Mouse (Mus musculus) layer of hippocampus, adult 9-11 months (tissue): Measurements from ENCODE around the gene Gm7298.
"Not testable (repeated sequence)": the region's sequence is repeated elsewhere in the genome, so short reads cannot be mapped to it uniquely, and the experiment has no call there.

Source experiments
- DNase-seq: peaks from one replicate; pipeline ENCODE4 v3.0.0; 2022

Gene Gm7298

DNA sequence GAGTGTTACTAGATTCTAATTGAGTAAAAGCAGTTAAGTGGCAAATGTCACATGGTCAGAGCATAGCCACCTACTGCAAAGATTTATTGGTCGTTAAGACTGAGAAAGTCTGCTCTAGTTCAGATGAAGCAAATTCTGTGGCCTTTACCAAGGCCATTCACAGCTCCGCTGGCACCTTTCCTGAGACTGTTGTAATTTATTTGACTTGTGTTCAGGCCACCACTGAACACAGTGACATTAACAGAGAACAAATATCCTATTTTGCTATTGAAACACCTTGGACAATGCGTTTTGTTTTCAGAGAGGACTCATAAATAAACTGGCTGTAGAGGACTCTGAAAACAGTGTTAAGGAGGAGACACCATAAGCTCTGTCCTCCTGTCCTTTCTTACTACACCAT is at the start of gene Gm7298:
Gm7298 (plus strand) TSS at position 301 of the 400 bp plus-strand sequence.
- DNase-seq = no peak

DNA sequence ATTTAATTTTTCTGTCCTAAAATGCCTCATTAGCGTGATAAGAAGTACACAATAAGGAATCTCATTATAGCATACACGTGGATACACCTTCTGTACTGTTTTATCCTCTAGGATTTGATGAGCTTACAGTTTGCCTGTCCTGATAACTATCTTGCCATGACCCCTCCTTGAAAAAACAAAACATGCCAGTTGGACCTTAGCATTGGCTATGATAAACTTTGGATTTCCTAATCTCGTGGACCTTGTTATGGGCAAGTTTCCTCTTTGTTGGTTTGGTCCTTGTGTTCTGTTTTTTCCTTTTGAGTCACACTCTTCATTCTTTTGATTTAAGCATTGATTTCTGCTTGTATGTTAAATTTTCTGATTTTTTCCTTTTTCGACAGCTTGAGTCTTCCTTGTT is 95.3 kb downstream of the Gm7298 start:
- DNase-seq = no peak

DNA sequence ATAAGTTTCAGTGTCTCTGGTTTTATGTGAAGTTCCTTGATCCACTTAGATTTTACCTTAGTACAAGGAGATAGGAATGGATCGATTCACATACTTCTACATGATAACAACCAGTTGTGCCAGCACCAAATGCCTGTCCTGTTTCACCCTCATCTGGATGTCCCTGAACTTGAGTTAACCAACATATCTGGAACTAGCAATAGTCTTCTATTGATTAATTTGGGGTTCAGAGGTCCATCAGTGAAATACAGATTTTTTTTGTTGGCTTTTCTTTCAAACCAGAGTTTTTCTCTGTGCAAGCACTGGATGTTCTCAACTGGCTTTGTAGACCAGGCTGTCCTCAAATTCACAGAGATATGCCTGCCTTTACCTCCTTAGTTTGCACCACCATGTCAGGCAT is 103.6 kb downstream of the Gm7298 start:
- DNase-seq = no peak

DNA sequence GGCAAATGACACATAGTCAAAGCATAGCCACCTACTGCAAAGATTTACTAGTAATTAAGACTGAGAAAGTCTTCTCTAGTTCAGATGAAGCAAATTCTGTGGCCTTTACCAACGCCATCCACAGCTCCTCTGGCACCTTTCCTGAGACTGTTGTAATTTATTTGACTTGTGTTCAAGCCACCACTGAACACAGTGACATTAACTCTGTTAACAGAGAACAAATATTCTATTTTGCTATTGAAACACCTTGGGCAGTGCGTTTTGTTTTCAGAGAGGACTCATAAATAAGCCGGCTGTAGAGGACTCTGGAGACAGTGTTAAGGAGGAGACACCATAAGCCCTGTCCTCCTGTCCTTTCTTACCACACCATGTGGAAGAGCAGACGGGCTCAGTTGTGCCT is 105.5 kb downstream of the Gm7298 start, which contains the start of gene Mug1:
Mug1 (plus strand) TSS at position 271 of the 400 bp plus-strand sequence.
- DNase-seq = not testable (repeated sequence)
